Mouse (Mus musculus) G1E-ER4 (cell line): Measurements from ENCODE around the gene Ect2. TPM values are rescaled to one million over a fixed set of nuclear protein-coding genes. Genes with fewer than 3 reads are reported as not detected.
A peak's percentile ranks its signal among the peaks of the same experiment; 100 is the strongest.

Source experiments
- GATA1 ChIP-seq: IDR thresholded peaks from one replicate; pipeline ENCODE4 v1.8.0; 2012; ENCODE audit warnings: low read length, inconsistent platforms
- polyA plus RNA-seq: library from polyadenylated mRNA; stranded (reverse); fragments of >175 nt; gene quantifications from 2 replicates; pipeline ENCODE4 v1.2.3, GENCODE M21; 2012

Gene Ect2
- polyA plus RNA-seq, result 1.7 and 1.9 TPM in 2 replicates

- no peak for TF ChIP-seq GATA1
Observed at GRCm38 (mm10) chr3:27153701-27154209, at the start of gene Ect2. Ect2 (minus strand) TSS chr3:27153878.

DNA sequence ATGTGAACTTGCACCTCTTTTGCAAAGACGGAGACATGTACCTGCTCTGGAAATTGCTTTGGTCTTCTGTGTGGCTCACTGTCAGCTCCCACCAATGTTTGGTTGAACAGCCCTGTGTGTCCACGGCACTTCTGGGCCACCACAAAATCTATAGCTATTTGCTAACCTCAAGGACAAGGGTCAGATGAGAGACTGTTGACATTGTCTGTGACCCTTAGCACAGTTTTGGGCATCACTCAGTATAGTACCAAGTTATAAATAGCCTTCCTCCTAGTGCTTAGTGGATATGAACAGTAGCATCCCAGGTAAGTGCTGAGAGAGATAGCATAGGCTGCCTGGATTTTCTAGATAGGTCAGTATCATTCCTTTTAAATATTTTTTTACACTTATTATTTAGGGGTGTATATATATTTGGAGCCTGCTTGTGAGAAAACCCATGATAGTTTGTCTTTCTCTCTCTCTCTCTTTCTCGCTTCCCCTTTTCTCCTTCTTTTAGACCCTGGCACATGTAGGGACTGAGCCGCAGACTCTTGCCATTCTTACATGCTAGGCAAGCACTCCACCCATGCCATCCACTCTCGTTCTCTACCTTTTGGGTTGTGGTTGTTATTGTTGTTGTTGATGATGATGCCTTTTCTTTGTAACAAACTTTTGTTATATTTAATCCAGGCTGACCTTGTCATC is 48.2 kb upstream of the Ect2 start:
- no peak for TF ChIP-seq GATA1

DNA sequence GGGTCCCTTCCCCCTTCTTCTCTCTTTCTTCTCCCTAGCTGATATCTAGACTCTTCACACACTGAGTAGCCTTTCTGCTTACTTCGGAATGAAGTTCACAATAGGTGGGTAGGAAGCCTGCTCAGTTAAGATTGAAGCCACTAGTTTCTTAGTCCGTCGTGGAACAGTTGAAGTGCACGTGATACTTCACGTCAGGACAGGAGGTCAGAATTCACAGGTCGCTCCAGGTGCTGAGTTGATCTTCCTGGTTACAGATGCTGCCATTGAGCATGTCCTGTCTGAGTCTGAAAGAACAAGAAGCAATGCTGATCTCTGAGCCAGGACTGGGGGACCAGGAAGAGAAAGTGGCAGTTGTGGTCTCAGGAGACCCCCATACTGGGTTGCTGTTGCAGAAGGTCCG is 45.4 kb upstream of the Ect2 start:
- no peak for TF ChIP-seq GATA1

GRCm38 (mm10) chr3:27197816-27198215 is 44.1 kb upstream of the Ect2 start:
- no peak for TF ChIP-seq GATA1

GRCm38 (mm10) chr3:27196529-27196928 is 42.9 kb upstream of the Ect2 start:
- no peak for TF ChIP-seq GATA1

- TF ChIP-seq GATA1, result no peak
Observed at GRCm38 (mm10) chr3:27195573-27196227, 42.0 kb upstream of the Ect2 start.

- peak; percentile 18 for TF ChIP-seq GATA1
Observed at GRCm38 (mm10) chr3:27195153-27195552, 41.5 kb upstream of the Ect2 start.

DNA sequence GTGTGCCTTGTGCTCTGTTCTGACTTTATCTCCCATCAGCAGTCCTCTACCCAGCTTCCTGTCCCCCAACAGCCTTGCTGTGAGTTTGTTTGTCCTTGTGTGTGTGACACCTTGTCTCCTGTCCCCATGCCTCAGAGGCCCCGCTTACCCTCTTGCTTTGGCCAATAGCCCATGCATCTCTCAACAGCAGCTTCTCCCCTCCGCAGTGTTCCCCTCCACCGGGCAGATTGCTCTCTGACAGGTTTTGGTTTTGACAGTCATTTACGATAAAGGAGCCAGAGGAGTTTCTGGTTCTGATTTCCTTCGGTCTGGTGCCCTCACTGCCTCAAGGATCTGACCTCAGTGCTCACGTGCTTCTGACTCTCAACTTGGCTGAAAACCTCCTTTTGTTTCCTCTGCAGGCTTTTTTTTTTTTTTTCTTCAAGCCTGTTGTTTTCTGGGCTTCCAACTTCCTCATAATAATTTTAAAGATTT is 40.2 kb upstream of the Ect2 start:
- peak; percentile 28 for TF ChIP-seq GATA1

DNA sequence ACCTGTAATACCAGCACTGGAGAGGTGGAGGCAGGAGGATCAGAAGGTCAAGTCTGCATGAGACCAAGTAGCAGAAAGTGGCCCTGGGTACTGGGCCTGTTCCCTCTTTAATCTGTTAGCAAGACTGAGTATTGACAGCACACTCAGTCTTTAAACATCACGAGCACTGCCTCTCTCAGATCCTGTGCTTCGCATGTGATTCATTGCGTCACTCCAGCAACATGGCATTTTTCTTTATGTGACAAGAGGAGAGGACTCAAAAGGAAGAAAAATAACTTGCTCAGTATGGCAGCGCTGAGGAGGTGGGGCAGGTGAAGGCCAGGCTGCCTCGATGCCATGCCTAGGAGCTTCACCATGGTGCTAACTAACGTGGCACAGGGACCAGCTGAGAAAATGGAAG is 38.2 kb upstream of the Ect2 start:
- TF ChIP-seq GATA1, result no peak

- TF ChIP-seq GATA1, result no peak
Observed at GRCm38 (mm10) chr3:27190865-27191264, 37.2 kb upstream of the Ect2 start.

GRCm38 (mm10) chr3:27189320-27190261 is 35.9 kb upstream of the Ect2 start:
- TF ChIP-seq GATA1, result no peak

DNA sequence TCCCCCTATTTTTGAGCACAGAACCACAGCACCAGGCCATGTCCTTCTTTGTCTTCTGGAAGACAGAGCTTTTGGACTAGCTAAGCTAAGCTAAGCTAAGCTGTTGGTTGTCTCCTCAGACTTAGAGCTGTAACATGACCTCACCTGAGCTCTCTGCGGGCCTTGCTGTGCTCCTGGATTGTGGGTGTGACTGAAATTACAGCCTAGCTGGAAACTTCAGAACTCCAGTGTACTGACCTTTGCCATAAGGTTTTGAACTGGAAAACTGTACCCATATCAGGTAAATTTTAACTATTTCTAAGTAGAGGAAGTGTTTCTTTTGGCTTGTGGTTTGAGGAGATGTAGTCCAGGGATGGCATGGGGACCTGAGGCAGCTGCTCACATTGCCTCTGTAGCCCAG is 34.7 kb upstream of the Ect2 start:
- TF ChIP-seq GATA1, result no peak

DNA sequence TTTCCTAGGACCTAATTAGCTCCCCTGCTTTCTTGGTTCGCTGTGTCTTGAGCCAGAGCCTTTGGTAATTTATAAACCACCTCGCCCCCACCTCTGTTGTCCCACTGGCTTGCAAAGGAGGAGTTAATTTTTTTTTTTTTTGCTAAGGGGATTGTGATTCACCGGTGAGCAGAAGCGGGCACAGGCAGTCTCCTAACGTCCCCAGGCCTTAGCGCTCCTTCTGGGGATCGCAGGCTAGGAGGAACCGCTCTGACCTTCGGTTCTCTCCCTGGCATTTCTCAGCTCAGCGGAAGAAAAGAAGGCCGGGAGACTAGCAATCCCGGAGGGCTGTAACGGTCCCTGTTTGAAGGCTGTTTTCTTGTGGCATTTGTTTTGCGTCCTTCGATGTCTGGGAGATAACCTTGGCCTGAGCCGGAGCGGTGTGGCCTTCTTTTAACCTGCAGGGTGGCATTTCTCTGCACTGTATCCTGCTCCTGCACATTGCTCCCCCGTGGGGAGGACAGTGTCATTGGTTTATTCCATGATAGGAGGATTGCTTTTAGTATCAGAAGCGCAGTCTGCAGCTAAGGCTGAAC is 30.0 kb upstream of the Ect2 start:
- no peak for TF ChIP-seq GATA1

DNA sequence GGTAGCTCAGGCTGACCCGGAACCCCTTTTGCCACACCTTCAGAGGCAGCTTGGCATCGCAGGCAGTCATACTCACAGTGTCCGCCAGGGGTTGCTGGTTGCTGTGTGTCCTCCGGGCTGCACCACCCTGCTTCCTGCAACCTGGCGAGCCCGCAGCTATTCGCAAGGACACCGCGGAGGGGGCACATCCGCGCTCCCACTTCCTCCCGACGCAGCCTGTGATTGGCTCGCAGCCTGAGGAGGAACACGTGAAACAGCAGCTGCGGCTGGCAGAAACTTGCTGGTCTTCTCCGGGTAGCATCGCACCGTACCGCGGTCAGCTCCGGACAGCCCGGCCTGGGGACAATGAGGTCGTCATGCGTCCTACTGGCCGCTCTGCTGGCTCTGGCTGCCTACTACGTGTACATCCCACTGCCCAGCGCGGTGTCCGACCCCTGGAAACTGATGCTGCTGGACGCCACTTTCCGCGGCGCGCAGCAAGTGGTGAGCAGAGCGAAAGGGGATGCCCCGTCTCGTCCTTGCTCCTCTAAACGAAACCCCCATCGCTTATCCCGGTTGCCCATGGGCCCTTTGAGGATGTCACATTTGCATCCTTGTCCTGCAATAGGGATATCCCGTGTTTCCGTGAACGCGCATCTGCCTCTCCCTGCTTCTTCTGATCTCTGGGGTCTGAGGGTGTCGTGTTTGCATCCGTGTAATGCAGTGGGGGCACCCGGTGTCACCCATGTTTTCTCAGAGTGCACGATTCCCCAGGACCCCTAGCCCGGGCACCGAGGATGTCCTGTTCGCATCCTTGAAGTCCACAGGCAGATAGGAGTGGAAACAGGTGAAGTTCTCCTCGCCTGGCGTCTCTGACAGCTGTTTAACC is 29.3 kb upstream of the Ect2 start, which contains the start of gene Nceh1:
Gene Nceh1, plus strand, starts transcription at position 233 of the 868 bp plus-strand sequence.
- TF ChIP-seq GATA1, result no peak
